8 mouse cellular contexts compared by ENCODE assay signal in genomic region chr17:65916135-65916668, GRCm38 (mm10). TPM values are rescaled to one million over a fixed set of nuclear protein-coding genes. Genes with fewer than 3 reads are reported as not detected.
DNase-seq lines count a peak whose midpoint lies in the region; ATAC-seq lines count a peak whose summit lies in the region.

No protein-coding gene starts in this region.

- no peak overlapping the region for H3K4me3 ChIP-seq in embryonic facial prominence, embryonic 15.5 days (replicated peaks)
- no peak overlapping the region for H3K4me3 ChIP-seq in neural tube, embryonic 15.5 days (replicated peaks)

- DNase-seq in adrenal gland, postnatal 25 days = peak; percentile 70
- DNase-seq in heart, adult 9 months (ENCODE audit: low spot score in 2 of 2) = peak; percentile 90 to 93
- peak; percentile 70 to 79 for DNase-seq in kidney, adult 8-10 months
- peak; percentile 88 for DNase-seq in left cerebral cortex, postnatal 4 days
- peak; percentile 73 for DNase-seq in urinary bladder, postnatal 25 days (ENCODE audit: low spot score)

- 13% methylated on average over 8 of the region's 8 CpGs for WGBS in embryonic facial prominence, embryonic 15.5 days
- WGBS in neural tube, embryonic 15.5 days = 15% methylated on average over 8 of the region's 8 CpGs

- H3K4me1 ChIP-seq in embryonic facial prominence, embryonic 15.5 days = peaks cover 43% of the 10 kb centered on the region
- H3K4me1 ChIP-seq in neural tube, embryonic 15.5 days = peaks cover 5% of the 10 kb centered on the region; the same call in 1 of the 2 replicates

- H3K36me3 ChIP-seq in embryonic facial prominence, embryonic 15.5 days = no peaks in the 10 kb centered on the region
- no peaks in the 10 kb centered on the region for H3K36me3 ChIP-seq in neural tube, embryonic 15.5 days

- H3K27ac ChIP-seq in embryonic facial prominence, embryonic 15.5 days (replicated peaks) = peak overlapping the region; percentile 98
- peak overlapping the region; percentile 80 for H3K27ac ChIP-seq in neural tube, embryonic 15.5 days (replicated peaks)

- no peaks in the 10 kb centered on the region for H3K9me3 ChIP-seq in embryonic facial prominence, embryonic 15.5 days (replicated peaks)
- no peaks in the 10 kb centered on the region for H3K9me3 ChIP-seq in neural tube, embryonic 15.5 days (replicated peaks)

- intact Hi-C loops in left cerebral cortex, postnatal 4 days (cut with DNase I) = no loop called here

- peak; percentile 90 for ATAC-seq in embryonic facial prominence, embryonic 15.5 days (ENCODE audit: insufficient number of reproducible peaks, low FRiP score, low TSS enrichment, low read depth)
- ATAC-seq in neural tube, embryonic 15.5 days (ENCODE audit: low FRiP score) = peak; percentile 89
- ATAC-seq in granulocyte monocyte progenitor cell, adult 5-6 weeks (replicated peaks; ENCODE audit: poor library complexity, severe bottlenecking) = no peak

- H3K27me3 ChIP-seq in embryonic facial prominence, embryonic 15.5 days = no peaks in the 10 kb centered on the region
- H3K27me3 ChIP-seq in neural tube, embryonic 15.5 days (replicated peaks) = no peaks in the 10 kb centered on the region

- H3K4me2 ChIP-seq in embryonic facial prominence, embryonic 15.5 days (replicated peaks) = peak overlapping the region; percentile 30
- H3K4me2 ChIP-seq in neural tube, embryonic 15.5 days = peak overlapping the region; percentile 33

- H3K9ac ChIP-seq in embryonic facial prominence, embryonic 15.5 days = no peak overlapping the region
- H3K9ac ChIP-seq in neural tube, embryonic 15.5 days (replicated peaks) = no peak overlapping the region

RNA-seq across cellular contexts. Expression of gene Ralbp1, which starts 30.6 kb away (rescaled TPM):
- 48.4 and 56.4 TPM in 2 replicates for total RNA-seq in adrenal gland, postnatal 25 days (2021)
- 150 and 170 TPM in 2 replicates for polyA plus RNA-seq in embryonic facial prominence, embryonic 15.5 days (2015; fragmentation: Nextera tagmentation; extraction: Ambion mirVana)
- total RNA-seq in left cerebral cortex, postnatal 4 days (2021) = 10 to 100 TPM; 37.6 to 38.2 TPM
- 58.7 and 75.5 TPM in 2 replicates for polyA plus RNA-seq in neural tube, embryonic 15.5 days (2015; fragmentation: Nextera tagmentation; extraction: Ambion mirVana)
- total RNA-seq in granulocyte monocyte progenitor cell, adult 5-6 weeks (2014; fragmentation: Nextera tagmentation) = 40.5 and 41.4 TPM in 2 replicates
- 71.5 and 76.3 TPM in 2 replicates for total RNA-seq in granulocyte monocyte progenitor cell, adult 5-6 weeks (2017)

RNA-seq across cellular contexts. Expression of gene Twsg1, which starts 34.8 kb away (rescaled TPM):
- total RNA-seq in adrenal gland, postnatal 25 days (2021) = 93.9 and 106 TPM in 2 replicates
- polyA plus RNA-seq in embryonic facial prominence, embryonic 15.5 days (2015; fragmentation: Nextera tagmentation; extraction: Ambion mirVana) = 152 and 154 TPM in 2 replicates
- total RNA-seq in left cerebral cortex, postnatal 4 days (2021) = 10 to 100 TPM; 35.5 to 38.3 TPM
- 47.0 and 59.9 TPM in 2 replicates for polyA plus RNA-seq in neural tube, embryonic 15.5 days (2015; fragmentation: Nextera tagmentation; extraction: Ambion mirVana)
- 13.2 and 28.0 TPM in 2 replicates for total RNA-seq in granulocyte monocyte progenitor cell, adult 5-6 weeks (2014; fragmentation: Nextera tagmentation)
- total RNA-seq in granulocyte monocyte progenitor cell, adult 5-6 weeks (2017) = 10.5 and 10.8 TPM in 2 replicates
